8 mouse cellular contexts compared by ENCODE assay signal in genomic region chr5:107289234-107289764, GRCm38 (mm10). TPM values are rescaled to one million over a fixed set of nuclear protein-coding genes. Genes with fewer than 3 reads are reported as not detected.
DNase-seq lines count a peak whose midpoint lies in the region; ATAC-seq lines count a peak whose summit lies in the region.

Tgfbr3 (minus strand) TSS chr5:107289629.

- DNase-seq in Muller cell, postnatal 12 days (ENCODE audit: inconsistent ontology term): peak; percentile 92
- DNase-seq in cerebellum, adult 18-20 months: peak; percentile 87 to 89
- peak; percentile 82 for DNase-seq in forelimb bud, embryonic 11.5 days (ENCODE audit: low read depth, low spot score)
- peak; percentile 93 for DNase-seq in heart, postnatal 4 days
- DNase-seq in layer of hippocampus, adult 9-11 months: peak; percentile 79
- DNase-seq in ovary, postnatal 36 days (ENCODE audit: low spot score): peak; percentile 88
- peak; percentile 71 to 80 for DNase-seq in thymus, postnatal 10 days (ENCODE audit: low spot score in 2 of 2)

- H3K27me3 ChIP-seq in lung, embryonic 16.5 days (ENCODE audit: control insufficient read depth, insufficient read depth, low read depth, low read length): no peaks in the 10 kb centered on the region; the same call in 1 of the 2 replicates

- H3K9me3 ChIP-seq in lung, embryonic 16.5 days (ENCODE audit: control insufficient read depth, low read length): no peaks in the 10 kb centered on the region

- H3K36me3 ChIP-seq in lung, embryonic 16.5 days (ENCODE audit: control insufficient read depth, insufficient read depth, low read length): no peaks in the 10 kb centered on the region

- WGBS in lung, embryonic 16.5 days: under 1% methylated on average over 53 of the region's 54 CpGs

- peak within 1 kb of the TSS; percentile 87 for H3K4me2 ChIP-seq in lung, embryonic 16.5 days (ENCODE audit: low read depth, low read length)

- H3K27ac ChIP-seq in lung, embryonic 16.5 days (ENCODE audit: low read length): peak within 1 kb of the TSS; percentile 96

- peak; percentile 94 for ATAC-seq in lung, embryonic 16.5 days (ENCODE audit: low read depth)

- peak within 1 kb of the TSS; percentile 93 for H3K9ac ChIP-seq in lung, embryonic 16.5 days (ENCODE audit: low read length)

- H3K4me3 ChIP-seq in lung, embryonic 16.5 days (ENCODE audit: low read length): peak within 1 kb of the TSS; percentile 94

- peaks cover 14% of the 10 kb centered on the region for H3K4me1 ChIP-seq in lung, embryonic 16.5 days (replicated peaks; ENCODE audit: control insufficient read depth, insufficient read depth, low read length)

RNA-seq across cellular contexts. Expression of gene Tgfbr3, which starts in this region (rescaled TPM):
- 10 to 100 TPM; 28.5 to 28.9 TPM for total RNA-seq in heart, postnatal 4 days (2021)
- polyA plus RNA-seq in lung, embryonic 16.5 days (2015; fragmentation: Nextera tagmentation; extraction: Ambion mirVana): 29.1 and 31.5 TPM in 2 replicates

Comparison
In these comparisons a context has a peak if more than half of its experiments do, and no peak if none do; other contexts are left out.
1. Peak in every context shown above with its lines: DNase-seq, ATAC-seq, H3K4me3 ChIP-seq and H3K27ac ChIP-seq.